Mouse (Mus musculus) urinary bladder, postnatal 14 days (tissue): ENCODE results near the gene Ppp2r5c.

ENCODE experiments used
- DNase-seq: peaks from one replicate; pipeline ENCODE4 v3.0.0; 2021; ENCODE audit warnings: low spot score

Gene Ppp2r5c

DNA sequence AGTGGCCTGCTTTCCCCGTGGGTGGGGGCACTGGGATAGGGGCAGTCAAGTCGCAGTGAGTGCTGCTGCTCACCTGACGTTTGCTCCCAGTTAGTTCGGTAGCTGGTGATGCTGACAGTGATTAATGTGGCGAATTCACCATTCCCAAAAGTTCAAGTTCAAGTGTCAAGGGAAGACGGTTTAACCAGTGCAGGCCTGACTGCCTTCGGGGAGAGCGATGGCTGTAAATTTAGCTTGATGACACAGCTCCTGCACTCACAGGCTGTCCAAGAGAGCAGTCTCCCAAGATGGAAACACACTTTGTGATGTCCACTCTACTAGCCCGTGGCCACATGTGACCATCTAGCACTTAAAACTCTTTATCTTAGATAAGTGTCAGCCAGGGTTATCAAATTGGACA, 41.1 kb downstream of the Ppp2r5c start:
- DNase-seq = no peak

DNA sequence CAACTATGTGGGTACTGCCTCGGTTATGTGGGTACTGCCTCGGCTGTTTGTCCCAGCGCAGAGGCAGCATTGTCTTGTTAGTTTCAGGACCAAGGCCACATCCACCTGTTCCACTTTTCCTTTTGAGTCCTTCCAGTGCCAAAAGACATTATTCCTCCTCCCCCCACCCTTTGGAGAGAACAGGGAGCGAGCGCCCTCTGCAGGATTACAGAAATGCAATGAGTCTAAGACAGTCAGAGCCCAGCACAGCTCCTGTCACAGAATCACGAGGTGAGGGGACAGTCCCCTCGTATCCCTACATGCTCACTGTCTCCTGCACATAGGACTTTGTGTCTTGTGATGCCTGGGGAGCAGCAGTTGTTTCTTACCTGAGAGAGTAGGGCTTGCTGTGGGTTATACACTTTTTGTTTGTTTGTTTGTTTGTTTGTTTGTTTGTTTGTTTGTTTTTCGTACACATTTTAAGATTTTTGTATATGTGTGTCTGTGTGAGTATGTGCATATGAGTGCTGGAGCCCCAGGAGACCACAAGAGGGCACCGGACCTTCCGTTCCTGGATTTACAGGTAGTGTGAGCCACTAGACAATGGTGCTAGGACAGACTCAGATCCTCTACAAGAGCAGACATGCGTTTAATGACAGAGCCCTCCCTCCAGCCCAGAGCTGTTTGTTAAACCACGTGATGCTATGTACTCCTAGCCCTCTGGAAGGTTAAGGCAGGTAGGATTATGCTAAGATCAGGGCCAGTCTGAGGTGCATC, 43.2 kb downstream of the Ppp2r5c start:
- no peak for DNase-seq

DNA sequence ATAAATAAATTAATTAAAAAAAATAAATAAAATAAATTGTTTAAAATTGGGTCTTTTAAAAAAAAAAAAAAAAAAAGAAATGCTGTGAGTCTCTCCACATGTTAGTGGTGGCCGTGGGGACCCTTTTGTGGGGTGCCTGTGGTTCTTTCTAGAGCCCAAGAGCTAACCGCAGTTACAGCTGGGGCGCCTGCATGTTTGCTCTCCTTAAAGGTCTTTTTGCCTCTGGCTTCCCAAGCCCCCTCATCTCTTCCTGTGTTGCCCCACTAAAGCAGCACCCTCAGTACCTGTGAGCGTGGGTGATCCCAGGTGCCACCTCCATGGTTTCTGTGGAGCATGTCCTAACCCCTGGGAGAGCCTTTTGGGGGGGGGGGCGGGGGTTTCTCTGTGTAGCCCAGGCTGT, 45.5 kb downstream of the Ppp2r5c start:
- DNase-seq = no peak

DNA sequence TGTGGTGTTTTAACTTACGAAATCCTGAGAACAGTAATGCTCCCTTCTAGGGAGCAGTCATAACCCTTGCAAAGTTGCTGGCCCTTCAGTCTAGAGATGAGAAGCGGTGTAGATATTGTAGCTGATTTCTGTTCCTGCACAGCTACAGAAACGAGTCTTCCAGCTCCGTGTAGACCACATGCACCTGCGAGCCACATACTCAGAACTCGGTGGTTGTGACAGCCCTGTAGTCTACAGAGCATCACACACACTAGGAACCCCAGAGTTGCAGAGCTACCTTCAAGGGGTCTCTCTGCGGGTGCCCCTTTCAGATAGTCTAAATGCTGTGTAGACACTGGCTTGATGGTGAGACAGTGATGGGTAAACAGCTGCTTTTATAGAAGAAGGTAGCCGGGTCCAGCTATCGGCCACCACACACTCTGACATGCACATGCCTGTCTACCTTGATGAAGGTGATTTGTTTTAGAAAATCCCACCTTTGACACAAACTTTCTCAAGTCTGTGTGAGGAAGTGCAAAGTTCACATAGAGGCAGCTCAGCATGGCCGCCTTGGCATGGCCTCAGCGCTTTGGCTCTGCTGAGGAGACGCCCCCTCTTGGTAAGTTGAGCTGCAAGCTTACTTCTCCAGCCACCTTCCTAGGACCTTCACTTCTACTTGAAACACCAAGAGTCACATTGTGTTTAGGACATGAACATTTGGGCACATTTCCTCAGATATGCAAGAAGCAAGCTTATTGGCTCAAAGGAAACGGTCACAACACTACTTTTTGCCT, 46.9 kb downstream of the Ppp2r5c start:
- no peak for DNase-seq

DNA sequence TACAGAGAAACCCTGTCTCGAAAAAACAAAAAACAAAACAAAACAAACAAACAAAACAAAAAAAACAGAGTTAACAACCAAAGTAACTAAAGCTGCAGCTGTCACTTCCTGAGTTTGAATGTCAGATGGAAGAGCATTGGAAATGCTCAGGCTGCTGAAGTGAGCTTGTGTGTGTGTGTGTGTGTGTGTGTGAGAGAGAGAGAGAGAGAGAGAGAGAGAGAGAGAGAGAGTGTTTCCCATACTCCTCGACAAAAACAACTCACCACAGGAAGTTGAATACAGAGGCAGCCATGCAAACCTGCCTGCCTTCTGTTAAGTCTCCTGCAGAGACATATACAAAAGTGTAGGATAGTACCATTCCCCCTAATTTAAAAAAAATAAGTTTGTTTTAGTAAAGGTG, 47.9 kb downstream of the Ppp2r5c start:
- DNase-seq = no peak

DNA sequence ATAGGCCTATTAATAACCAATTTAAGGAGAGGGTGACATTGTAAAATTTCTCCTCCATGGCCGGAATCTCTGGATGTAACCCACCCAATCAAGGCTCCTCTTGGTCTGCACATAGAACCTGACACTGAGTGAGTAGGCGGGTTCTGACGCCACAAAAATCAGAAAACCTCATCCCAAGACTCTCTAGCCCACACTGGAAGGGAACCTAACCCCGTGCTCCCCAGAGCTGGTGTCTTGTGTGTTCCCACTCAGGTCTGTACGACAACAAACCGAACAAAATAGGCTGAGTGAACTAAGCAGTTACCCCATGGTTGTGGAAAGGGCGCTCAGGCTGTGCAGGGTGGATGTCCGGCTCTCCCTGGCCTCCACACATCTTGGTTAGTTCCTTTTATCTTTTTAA, 48.3 kb downstream of the Ppp2r5c start:
- no peak for DNase-seq

DNA sequence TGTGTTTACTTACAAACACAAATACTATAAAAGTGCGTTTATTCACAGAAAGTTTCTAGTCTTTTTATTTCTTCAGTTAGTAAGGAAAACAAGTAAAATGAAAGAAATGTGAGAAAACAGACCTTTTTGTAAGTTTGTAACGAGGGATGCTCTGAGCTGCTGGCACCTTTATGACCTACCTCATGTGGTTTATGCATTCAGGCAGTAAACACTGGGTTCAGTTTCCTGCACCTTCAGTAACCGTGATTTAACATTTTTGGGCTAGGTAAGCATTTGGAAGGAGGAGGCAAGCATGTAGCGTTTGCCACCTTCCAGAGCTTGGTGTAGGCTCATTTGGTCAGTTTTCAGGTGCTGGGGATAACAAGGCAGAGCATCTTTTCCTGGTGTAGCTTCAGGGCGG, 49.1 kb downstream of the Ppp2r5c start:
- DNase-seq = no peak

DNA sequence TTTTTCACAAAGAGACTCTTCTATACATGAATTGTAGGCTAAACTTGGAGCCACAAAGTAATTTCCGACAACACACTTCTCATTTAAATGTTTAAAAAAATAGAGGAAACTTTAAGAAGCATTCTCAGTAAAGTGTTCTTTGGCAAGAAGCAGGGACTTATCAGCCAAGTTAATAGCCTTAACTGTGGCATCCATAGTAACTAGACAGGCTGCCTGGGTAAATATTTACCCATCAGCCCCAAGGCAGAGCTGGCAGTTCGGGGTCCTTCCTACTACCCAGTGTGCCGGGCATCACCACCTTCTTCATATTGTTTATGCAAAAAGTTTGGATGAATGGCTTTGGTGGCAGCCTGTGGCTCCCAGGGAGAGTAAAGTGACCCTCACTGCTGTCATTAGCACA, 50.1 kb downstream of the Ppp2r5c start:
- no peak for DNase-seq

DNA sequence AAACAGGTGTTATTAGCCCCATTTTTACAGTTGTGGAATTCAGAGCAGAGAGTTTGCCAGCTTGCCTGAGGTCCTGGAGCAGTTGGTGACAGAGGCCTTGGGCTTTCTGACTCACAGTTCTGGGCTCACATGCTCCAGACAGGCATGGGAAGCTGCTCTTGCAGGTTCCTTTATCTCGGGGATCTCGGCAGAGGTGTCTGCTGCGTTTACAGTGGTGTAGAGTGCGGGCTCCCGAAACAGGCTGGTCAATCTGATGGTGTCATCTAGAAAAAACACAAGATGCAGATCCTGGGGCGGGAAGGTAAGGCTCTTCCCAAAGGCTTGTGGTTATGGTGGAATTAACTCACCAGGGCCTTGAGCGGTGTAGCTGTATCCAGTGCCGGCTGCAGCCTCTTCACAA, 50.6 kb downstream of the Ppp2r5c start:
- DNase-seq = no peak

DNA sequence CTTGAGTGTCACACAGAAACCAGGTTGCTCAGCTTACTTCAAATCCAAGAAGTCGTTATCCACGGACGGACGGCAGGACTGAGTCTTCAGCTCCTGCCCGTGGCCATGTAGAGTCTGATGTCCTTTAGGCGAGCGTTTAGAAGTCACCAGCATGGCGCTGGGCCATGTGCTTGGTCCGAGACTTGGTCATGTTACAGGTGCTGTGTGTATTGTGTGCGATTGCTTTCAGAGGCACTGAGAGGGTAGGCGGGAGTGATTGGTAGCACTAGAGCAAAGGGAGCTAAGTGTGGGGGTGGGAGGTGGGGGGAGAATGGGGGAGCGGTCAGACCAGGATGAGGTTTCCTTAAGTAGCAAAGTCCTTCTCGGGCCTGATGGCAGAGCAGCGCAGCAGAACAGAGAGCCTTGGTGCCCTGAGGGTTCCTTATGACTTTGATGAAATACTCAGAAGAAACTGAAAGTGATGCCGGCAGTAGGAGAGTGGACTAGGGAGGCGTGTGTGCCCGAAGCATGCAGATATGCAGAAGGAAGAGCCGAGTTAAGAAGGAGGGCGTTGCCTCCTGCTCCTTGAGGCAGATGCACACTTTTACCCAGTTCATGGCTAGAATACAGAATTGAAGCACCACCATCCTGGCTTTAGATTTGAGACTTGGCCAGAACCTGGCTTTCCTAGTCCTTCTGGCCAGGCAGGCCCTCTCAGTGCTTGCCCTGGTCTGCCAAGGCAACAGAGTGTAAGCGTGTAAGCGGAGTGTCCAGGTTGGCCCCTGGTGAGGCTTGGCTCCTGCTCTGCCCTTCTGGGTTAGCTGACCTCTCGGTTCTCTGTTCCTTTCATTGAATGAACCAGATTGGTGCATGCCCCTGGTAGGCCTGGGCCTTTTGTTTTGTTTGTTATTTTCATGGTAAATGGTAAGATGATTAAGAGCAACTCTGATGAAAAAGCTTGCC, 51.6 kb downstream of the Ppp2r5c start:
- DNase-seq = no peak

DNA sequence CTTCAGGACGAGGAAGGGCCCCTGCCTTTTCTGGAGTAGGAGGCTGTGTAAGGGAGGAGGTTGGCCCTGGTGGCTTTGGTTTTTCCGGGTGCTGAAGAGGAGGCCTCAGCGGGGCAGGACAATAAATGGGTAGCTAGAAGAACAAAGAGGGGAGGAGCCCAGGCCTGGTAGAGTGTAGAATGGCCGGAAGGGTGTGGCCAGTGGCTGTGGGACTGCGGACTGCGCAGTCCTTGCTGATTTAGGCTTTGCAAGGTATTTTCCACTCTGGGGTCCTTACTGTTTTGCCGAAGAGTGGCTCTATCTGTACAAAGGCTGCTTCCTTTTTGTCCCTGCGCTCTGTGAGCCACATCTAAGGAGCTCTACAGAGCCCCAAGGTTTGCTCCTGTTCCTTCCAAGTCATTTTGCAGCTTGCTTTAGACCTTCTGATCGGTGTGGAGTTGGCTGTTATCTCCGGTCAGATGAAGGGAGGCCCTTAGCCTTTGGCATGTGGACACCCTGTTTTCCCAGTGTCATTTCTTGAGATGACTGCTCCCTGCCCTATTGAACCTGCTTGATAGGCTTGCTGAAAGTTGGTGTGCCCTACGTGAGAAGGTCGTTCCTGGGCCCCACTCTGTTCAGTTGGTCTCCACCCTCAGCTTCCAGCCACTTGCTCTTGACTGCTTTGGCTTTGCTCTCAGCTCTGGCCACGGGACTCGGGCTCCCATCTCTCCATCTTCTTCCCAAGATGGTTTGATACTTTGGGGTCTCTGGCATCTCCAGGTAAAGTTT, 52.5 kb downstream of the Ppp2r5c start:
- DNase-seq = no peak

DNA sequence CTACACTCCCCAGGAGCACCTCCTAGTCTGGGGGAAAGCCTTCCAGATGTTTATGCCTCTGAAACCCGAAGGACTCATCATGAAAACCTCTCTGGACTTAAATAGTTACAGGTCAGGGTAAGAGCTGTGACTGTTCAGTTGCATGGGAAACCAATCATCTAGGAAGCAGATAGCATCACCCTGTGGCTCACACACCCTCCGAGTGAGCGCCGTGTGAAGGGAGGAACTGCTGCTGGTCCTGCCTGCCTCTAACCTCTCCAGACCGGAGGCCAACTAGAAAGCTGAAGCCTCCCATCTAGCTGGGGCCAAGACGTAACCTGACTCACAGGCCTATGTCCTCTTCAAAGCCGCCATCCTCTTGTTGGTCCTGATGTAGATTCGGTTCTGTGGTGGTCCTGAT, 53.2 kb downstream of the Ppp2r5c start:
- DNase-seq = no peak

DNA sequence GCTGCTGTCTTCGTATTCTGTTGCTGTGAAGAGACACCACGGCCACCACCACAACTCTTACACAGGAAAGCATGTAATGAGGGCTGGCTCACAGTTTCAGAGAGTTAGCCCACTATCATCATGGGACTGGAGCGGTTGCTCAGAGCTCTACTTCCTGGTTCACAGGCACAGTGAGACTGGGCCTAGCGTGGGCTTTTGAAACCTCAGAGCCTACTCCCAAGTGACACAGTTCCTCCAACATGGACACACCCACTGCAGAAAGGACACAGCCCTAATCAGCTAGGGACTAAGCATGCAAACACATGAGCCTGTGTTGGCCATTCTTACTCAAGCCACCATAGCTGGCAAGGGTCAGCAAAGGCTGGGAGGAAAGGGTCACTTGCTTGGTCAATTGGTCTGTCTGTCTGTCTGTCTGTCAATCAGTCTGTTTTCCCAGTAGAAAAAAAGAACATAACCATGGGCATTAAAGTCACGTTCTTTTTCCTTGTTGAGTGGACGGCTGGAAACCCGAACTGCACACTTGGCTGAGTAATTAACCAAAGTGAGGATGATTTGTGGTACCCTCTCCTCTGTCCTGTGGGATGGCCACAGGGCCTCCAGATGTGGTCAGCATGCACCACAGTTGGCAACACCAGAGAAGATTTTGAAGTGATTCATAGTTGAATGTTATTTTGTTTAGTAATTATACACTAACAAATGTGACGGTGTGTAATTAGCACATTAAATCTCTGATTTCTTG, 56.7 kb downstream of the Ppp2r5c start:
- DNase-seq = no peak

DNA sequence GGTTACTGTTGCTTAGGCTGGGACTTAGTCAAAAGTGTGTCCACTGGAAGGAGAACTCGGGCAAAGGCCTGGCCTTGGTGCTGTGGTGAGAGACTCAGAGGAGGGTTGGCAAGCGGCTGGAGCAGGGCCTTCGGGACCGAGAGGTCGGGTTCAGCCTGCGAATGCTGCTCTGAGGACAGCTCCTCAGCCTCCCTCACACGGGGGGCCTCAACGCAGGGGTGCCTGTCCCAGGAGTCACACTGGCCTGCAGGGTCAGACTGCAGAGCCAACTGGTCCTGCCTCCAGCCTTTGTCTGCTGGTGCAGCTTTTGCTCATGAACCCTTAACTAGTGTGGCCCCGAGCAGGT, 57.2 kb downstream of the Ppp2r5c start:
- DNase-seq = no peak

DNA sequence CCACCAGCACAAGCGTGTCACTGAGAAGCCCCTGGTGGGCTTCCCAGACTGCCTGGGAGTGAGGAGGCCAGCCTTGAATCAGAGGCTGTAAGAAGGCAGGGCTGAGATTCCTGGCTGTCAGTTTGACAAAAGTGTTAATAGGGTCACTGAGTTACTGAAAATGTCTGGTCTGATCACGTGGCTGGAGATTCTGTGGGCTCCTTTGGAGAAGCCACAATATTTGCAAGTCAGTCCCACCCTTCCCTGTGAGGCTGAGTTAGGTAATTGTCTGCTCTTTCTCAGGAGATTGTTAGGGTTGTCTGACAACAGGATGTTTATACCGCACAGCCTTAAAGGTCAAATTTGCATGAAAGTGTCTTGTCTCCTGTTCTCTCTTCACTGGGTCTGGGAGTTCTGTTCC, 57.9 kb downstream of the Ppp2r5c start:
- DNase-seq = no peak

DNA sequence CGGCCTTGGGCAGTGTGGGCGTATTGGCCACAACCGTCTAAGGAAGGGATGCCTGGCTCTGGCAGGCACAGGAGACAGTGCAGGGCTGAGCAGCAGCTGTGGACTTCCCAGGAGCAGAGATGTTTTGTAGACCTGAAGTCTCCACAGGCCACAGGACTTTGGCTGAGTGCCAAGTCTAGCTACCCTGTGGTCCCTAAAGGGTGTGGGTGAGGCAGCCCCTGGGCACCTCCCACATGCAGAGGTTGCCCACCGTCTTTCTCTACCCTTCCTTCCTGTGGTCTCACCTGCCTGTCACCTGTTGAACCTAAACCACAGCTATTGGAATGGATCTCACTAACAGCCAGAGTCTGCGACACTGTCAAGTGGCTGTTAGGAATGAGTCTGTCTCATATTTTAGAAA, 59.1 kb downstream of the Ppp2r5c start:
- DNase-seq = no peak

DNA sequence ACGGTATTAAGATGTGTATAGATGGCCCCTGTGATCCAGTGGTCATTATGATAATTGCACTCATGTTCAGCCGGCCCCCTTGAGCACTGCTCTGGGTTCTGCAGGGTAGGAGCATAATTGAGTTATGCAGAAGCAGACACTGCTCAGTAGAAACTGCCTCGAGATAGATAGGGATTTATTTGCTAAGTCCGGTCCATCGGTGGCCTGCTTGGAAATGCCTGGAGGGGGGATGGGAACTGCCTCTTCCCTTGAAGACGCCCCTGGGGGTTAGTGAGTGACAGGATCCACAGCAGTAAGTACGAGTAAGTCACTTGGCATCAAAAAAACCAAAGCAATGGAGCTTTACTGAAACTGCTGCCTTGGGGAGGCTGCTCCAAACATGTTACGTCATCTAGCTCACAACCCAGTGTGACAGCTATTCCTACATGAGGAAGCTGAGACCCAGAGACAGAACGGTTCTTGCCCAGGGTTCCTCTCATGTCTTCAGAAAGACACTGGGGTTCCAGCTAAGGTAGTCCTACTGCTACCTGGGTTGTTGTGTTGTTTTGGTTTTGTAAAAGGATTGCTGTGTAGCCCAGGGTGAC, 60.9 kb downstream of the Ppp2r5c start:
- DNase-seq = no peak

DNA sequence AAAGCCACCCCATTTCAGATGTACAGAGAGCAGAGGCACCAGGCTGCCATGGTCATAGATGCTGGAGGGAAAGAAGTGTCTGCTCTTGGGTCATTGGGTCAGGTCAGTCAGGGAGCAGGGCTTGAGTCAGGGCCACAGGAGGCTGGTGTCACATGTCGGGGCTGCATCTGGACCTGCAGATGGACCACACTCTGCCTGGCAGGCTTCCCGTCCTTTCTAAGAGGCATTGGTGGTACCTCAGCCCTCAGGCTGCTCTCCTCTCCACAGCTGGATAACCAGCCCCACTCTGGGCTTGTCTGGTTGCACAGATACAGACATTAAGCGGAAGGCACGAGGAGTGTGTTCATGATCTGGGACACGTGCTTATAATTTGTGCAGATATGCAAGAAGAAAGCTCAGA, 61.8 kb downstream of the Ppp2r5c start:
- DNase-seq = no peak

DNA sequence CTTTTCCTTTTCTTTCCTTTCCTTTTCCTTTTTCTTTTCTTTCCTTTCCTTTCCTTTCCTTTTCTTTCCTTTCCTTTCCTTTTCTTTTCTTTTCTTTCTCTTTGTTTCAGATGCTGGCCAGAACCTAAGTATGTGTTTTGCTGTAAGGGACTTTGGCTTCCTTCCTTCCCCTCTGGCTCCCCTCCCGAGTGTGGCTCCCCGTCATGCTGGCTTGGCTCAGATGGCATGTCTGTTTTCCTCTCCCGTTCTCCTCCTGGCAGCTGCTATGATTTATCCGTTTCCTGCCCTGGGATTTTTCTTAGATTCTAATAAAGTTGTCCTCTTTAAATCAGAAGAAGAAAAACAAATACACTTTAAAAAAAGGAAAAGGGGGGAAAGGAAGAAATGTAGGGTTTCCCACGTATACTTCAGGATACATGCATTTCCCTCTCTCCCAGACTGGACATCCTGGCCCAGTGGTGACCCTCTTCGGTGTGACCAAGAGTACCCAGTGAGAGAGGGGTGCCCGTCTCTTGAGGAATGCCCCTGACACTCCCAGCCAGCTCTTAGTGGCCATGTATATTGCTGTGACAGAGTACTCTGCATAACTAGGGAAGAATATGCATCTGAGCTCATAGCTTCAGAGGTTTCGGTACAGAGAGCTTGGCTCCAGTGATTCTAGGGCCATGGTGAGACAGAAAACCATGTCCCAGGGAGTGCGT, 63.4 kb downstream of the Ppp2r5c start:
- DNase-seq = peak; percentile 69

DNA sequence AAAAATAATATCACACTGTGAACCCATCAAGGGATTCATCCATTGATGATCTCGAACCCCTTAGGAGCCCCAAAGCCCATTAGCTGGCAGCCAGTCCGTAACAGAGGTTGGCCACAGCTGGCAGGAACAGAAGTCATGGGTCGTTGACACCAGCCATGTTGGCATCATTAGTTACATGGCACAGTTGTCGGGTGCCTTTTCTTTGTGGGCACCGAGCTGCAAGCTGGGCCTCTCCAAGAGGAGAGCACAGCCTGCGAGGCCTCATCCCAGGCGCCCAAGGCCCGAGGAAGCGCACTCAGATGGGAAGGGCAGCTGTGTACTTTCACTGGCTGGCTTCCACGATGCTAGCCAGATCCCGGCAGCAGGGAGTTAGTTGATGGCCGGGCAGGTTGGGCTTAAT, 64.3 kb downstream of the Ppp2r5c start:
- no peak for DNase-seq
